Mouse (Mus musculus) MEL (cell line): ENCODE measurements around the gene Pld4. TPM values are rescaled to one million over a fixed set of nuclear protein-coding genes. Genes with fewer than 3 reads are reported as not detected.

Experiments
- DNase-seq: peaks from one replicate; pipeline ENCODE4 v3.0.0; 2011; ENCODE audit warnings: low read depth, low spot score
- H3K27ac ChIP-seq: 2 replicates; pipeline ENCODE4 v1.5.1; 2012; ENCODE audit warnings: low read depth, mild to moderate bottlenecking, control low read depth, low read length, moderate library complexity; ENCODE audit not compliant: control insufficient read depth
- H3K27me3 ChIP-seq, 2 experiments: fragments of 150-350 bp in 1 of 2; sonication (generic) in 1 of 2; 2 replicates each; pipeline ENCODE4 v1.6.1; 2012; ENCODE audit warnings: low read length in 2 of 2, mild to moderate bottlenecking in 2 of 2, improper control_type of control experiment in 1 of 2, moderate library complexity in 1 of 2; ENCODE audit not compliant: insufficient read depth in 2 of 2, control insufficient read depth in 1 of 2
- H3K36me3 ChIP-seq, 2 experiments: 2 replicates each; pipeline ENCODE4 v1.6.1; 2012 to 2014; ENCODE audit warnings: low read length in 2 of 2, improper control_type of control experiment in 1 of 2, inconsistent platforms in 1 of 2, mild to moderate bottlenecking in 1 of 2; ENCODE audit not compliant: insufficient read depth in 2 of 2, control insufficient read depth in 1 of 2
- H3K4me1 ChIP-seq, 2 experiments: fragments of 150-350 bp in 1 of 2; sonication (generic) in 1 of 2; 2 replicates each; pipeline ENCODE4 v1.6.1; 2012; ENCODE audit warnings: low read length in 2 of 2, improper control_type of control experiment in 1 of 2, mild to moderate bottlenecking in 1 of 2; ENCODE audit not compliant: insufficient read depth in 2 of 2, control insufficient read depth in 1 of 2
- H3K4me3 ChIP-seq, 2 experiments: fragments of 150-350 bp in 1 of 2; sonication (generic) in 1 of 2; 2 replicates each; pipeline ENCODE4 v1.5.1; 2012; ENCODE audit warnings: low read depth in 2 of 2, low read length in 2 of 2, mild to moderate bottlenecking in 2 of 2, moderate library complexity in 2 of 2, control low read depth in 1 of 2, improper control_type of control experiment in 1 of 2; ENCODE audit not compliant: control insufficient read depth in 1 of 2, insufficient read depth in 1 of 2
- H3K79me2 ChIP-seq: 2 replicates; pipeline ENCODE4 v1.6.1; 2012; ENCODE audit warnings: mild to moderate bottlenecking, low read length, moderate library complexity; ENCODE audit not compliant: control insufficient read depth, poor library complexity, insufficient read depth
- H3K9ac ChIP-seq: 2 replicates; pipeline ENCODE4 v1.6.1; 2012; ENCODE audit warnings: low read depth, mild to moderate bottlenecking, control low read depth, low read length, moderate library complexity; ENCODE audit not compliant: control insufficient read depth, poor library complexity, severe bottlenecking
- H3K9me3 ChIP-seq: fragments of 150-350 bp; sonication (generic); replicated peaks from 2 replicates; pipeline ENCODE4 v1.6.1; 2012; ENCODE audit warnings: mild to moderate bottlenecking, low read length, improper control_type of control experiment, moderate library complexity; ENCODE audit not compliant: insufficient read depth
- CHD2 ChIP-seq: IDR thresholded peaks from 2 replicates; pipeline ENCODE4 v1.6.1; 2011; ENCODE audit warnings: low read length, improper control_type of control experiment
- ELF1 ChIP-seq: IDR thresholded peaks from 2 replicates; pipeline ENCODE4 v1.6.1; 2014; ENCODE audit warnings: low read depth, mild to moderate bottlenecking, inconsistent platforms, low read length, improper control_type of control experiment, moderate library complexity
- ETS1 ChIP-seq: IDR thresholded peaks from 2 replicates; pipeline ENCODE4 v1.6.1; 2012; ENCODE audit warnings: low read depth, mild to moderate bottlenecking, inconsistent platforms, low read length, improper control_type of control experiment, moderate library complexity
- GATA1 ChIP-seq: IDR thresholded peaks from 2 replicates; pipeline ENCODE4 v1.6.1; 2011; ENCODE audit warnings: low read depth, low read length, improper control_type of control experiment
- MAFK ChIP-seq: IDR thresholded peaks from 2 replicates; pipeline ENCODE4 v1.6.1; 2011; ENCODE audit warnings: low read depth, mild to moderate bottlenecking, low read length, improper control_type of control experiment, borderline replicate concordance
- MAZ ChIP-seq: IDR thresholded peaks from 2 replicates; pipeline ENCODE4 v1.6.1; 2012; ENCODE audit warnings: low read depth, mild to moderate bottlenecking, inconsistent platforms, low read length, improper control_type of control experiment
- MYB ChIP-seq: IDR thresholded peaks from 2 replicates; pipeline ENCODE4 v1.6.1; 2011; ENCODE audit warnings: mild to moderate bottlenecking, low read depth, low read length, improper control_type of control experiment
- MYC ChIP-seq: IDR thresholded peaks from 2 replicates; pipeline ENCODE4 v1.6.1; 2011; ENCODE audit warnings: low read depth, mild to moderate bottlenecking, low read length, improper control_type of control experiment, moderate library complexity
- NELFE ChIP-seq: IDR thresholded peaks from 2 replicates; pipeline ENCODE4 v1.6.1; 2011; ENCODE audit warnings: low read depth, low read length, improper control_type of control experiment
- NRF1 ChIP-seq: IDR thresholded peaks from 2 replicates; pipeline ENCODE4 v1.6.1; 2014; ENCODE audit warnings: low read depth, mild to moderate bottlenecking, inconsistent platforms, low read length, improper control_type of control experiment, moderate library complexity; ENCODE audit not compliant: poor library complexity, insufficient read depth, severe bottlenecking
- SMC3 ChIP-seq: IDR thresholded peaks from 2 replicates; pipeline ENCODE4 v1.6.1; 2011; ENCODE audit warnings: low read depth, low read length, improper control_type of control experiment
- TCF12 ChIP-seq: IDR thresholded peaks from 2 replicates; pipeline ENCODE4 v1.6.1; 2014; ENCODE audit warnings: low read depth, mild to moderate bottlenecking, inconsistent platforms, low read length, improper control_type of control experiment, moderate library complexity
- polyA plus RNA-seq, 2 experiments: library from polyadenylated mRNA; stranded (reverse) in 1 of 2; unstranded in 1 of 2; fragments of >175 nt in 1 of 2; fragments of >200 nt in 1 of 2; gene quantifications; 2 replicates each; pipeline versions ENCODE4 v1.2.1 to v1.2.4; 2012; ENCODE audit warnings: low replicate concordance in 2 of 2, low read depth in 1 of 2; ENCODE audit not compliant: insufficient read length in 2 of 2, insufficient read depth in 1 of 2, missing spikeins in 1 of 2
- total RNA-seq: library from RNA; depleted of rRNA; stranded (reverse); fragments of 300-350 nt; gene quantifications from 2 replicates; pipeline ENCODE4 v1.2.3, GENCODE M21; 2012

Pld4 gene
- total and polyA plus RNA-seq, 3 experiments, result 9.7 to 16.4 TPM; not detected in 1

- Histone ChIP-seq H3K9ac (no peak overlapping the region), H3K4me3 (no peak overlapping the region), H3K9me3 (no peaks in the 10 kb centered on the region), H3K4me1 (peaks cover 27 to 68% of the 10 kb centered on the region in 2 experiments), H3K79me2 (no peaks in the 10 kb centered on the region; the same call in 1 of the 2 replicates), H3K27ac (no peak overlapping the region), H3K36me3 (peaks cover 0 to 40% of the 10 kb centered on the region in 2 experiments; a peak in 2 of 4 replicates), H3K27me3 (no peaks in the 10 kb centered on the region)
- TF ChIP-seq NRF1 (no peak), ELF1 (no peak), TCF12 (no peak), SMC3 (no peak), CHD2 (no peak), ETS1 (peak; percentile 70), MAZ (peak; percentile 15; the same call in 1 of the 2 replicates), MYC (no peak)
- peak; percentile 35 for DNase-seq
These were observed 37.3 kb downstream of the Pld4 start for GRCm38 (mm10) chr12:112797672-112798331.

DNA sequence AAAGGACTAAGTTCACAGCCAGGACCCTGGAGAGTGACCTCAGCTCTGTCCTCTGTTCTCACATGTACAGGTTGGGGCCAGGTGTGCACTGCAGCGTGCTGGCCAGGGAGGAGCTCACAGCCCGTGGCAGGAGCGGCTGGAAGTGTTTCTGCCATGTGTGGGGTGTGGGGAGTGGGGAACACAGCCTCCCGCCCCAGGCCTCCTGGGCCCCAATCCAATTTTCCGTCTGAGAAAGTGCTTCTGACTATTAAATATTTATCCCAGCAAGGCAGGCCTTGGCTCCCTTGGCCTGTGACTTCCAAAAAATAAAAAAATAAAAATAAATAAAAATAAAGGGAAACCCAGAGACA, 37.9 kb downstream of the Pld4 start:
- H3K4me3 ChIP-seq, result no peak overlapping the region
- H3K36me3 ChIP-seq, result peaks cover 0 to 39% of the 10 kb centered on the region in 2 experiments; a peak in 2 of 4 replicates
- no peaks in the 10 kb centered on the region; the same call in 1 of the 2 replicates for H3K79me2 ChIP-seq
- H3K4me1 ChIP-seq, result peaks cover 26 to 65% of the 10 kb centered on the region in 2 experiments
- H3K27me3 ChIP-seq, result no peaks in the 10 kb centered on the region
- TF ChIP-seq GATA1 (no peak), NELFE (0 out of 2 replicates have a peak, but pooled peaks have one; percentile 26)
- H3K9me3 ChIP-seq, result no peaks in the 10 kb centered on the region
- H3K9ac ChIP-seq, result no peak overlapping the region
- no peak overlapping the region for H3K27ac ChIP-seq
- peak; percentile 39 for DNase-seq

DNA sequence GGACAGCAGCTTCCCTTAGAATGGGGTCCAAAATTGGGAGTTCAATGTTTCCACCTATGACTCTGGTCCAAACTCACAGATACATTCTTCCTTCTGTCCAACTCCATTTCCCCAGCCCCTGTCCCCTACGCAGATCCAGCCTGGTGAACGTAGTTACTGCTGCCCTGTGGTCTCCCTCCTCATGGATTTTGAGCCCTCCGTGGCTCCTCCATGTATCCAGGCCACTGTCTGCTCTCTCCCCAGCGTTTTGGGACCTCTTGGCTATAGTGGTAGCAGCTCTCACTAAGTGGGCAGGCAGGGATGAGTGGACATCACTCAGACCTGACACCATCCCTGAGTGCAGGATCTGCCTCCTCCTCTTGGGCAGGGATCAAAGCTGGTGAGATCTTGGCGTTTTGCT, 38.3 kb downstream of the Pld4 start:
- no peaks in the 10 kb centered on the region; the same call in 1 of the 2 replicates for H3K79me2 ChIP-seq
- TF ChIP-seq CHD2 (no peak), MYB (no peak), MAFK (0 out of 2 replicates have a peak, but pooled peaks have one; percentile 14)
- TF ChIP-seq, all 39 proteins: peak for 1
- DNase-seq, result no peak
- Histone ChIP-seq H3K36me3 (peaks cover 0 to 35% of the 10 kb centered on the region in 2 experiments; a peak in 2 of 4 replicates), H3K27me3 (no peaks in the 10 kb centered on the region), H3K4me3 (no peak overlapping the region; a peak in 1 of 4 replicates), H3K27ac (no peak overlapping the region), H3K9me3 (no peaks in the 10 kb centered on the region), H3K4me1 (peaks cover 21 to 61% of the 10 kb centered on the region in 2 experiments), H3K9ac (no peak overlapping the region)
